Mouse (Mus musculus) C2C12 (cell line): ENCODE data around the gene Eef1a1.

Experiments
- CEBPB ChIP-seq: IDR thresholded peaks from one replicate; pipeline ENCODE4 v1.6.1; 2011; ENCODE audit warnings: low read depth, mild to moderate bottlenecking, control low read depth, moderate library complexity
- CTCF ChIP-seq: IDR thresholded peaks from one replicate; pipeline ENCODE4 v1.5.1; 2011; ENCODE audit not compliant: control insufficient read depth, insufficient read depth, insufficient read length
- MAX ChIP-seq: IDR thresholded peaks from one replicate; pipeline ENCODE4 v1.6.1; 2011; ENCODE audit warnings: mild to moderate bottlenecking, control low read depth
- MYOD1 ChIP-seq: IDR thresholded peaks from one replicate; pipeline ENCODE4 v1.6.1; 2011; ENCODE audit warnings: low read depth; ENCODE audit not compliant: control insufficient read depth, insufficient read length
- MYOG ChIP-seq: IDR thresholded peaks from one replicate; pipeline ENCODE4 v1.6.1; 2011; ENCODE audit not compliant: control insufficient read depth, insufficient read length; ENCODE audit errors: extremely low read depth
- USF1 ChIP-seq: IDR thresholded peaks from one replicate; pipeline ENCODE4 v1.6.1; 2011; ENCODE audit warnings: low read depth, mild to moderate bottlenecking, control low read depth, moderate library complexity

GRCm38 (mm10) chr9:78473588-78473987, 15.4 kb downstream of the Eef1a1 start:
- TF ChIP-seq MAX = no peak
- TF ChIP-seq USF1 = no peak
- TF ChIP-seq CTCF = no peak
- no peak for TF ChIP-seq MYOG
- no peak for TF ChIP-seq CEBPB
- no peak for TF ChIP-seq MYOD1
